Mouse (Mus musculus) lung, embryonic 14.5 days (tissue): Measurements from ENCODE around the gene Bscl2. TPM values are rescaled to one million over a fixed set of nuclear protein-coding genes. Genes with fewer than 3 reads are reported as not detected.

ENCODE experiments used
- ATAC-seq: fragments of 200-750 bp; cut with Nextera tagmentation; 2 replicates; pipeline ENCODE4 v1.8.0; 2017; ENCODE audit warnings: mild to moderate bottlenecking, moderate TSS enrichment, moderate library complexity; ENCODE audit not compliant: insufficient read depth
- DNase-seq: peaks from one replicate; pipeline ENCODE4 v3.0.0-alpha.2; 2015
- H3K27ac ChIP-seq: fragments of 300-500 bp; sonication (generic); 2 replicates; pipeline ENCODE4 v1.5.1; 2014; ENCODE audit warnings: low read depth, mild to moderate bottlenecking, moderate library complexity
- H3K27me3 ChIP-seq: fragments of 300-500 bp; sonication (generic); 2 replicates; pipeline ENCODE4 v1.6.1; 2014; ENCODE audit warnings: low read length, control low read depth; ENCODE audit not compliant: insufficient read depth
- H3K36me3 ChIP-seq: fragments of 300-500 bp; sonication (generic); 2 replicates; pipeline ENCODE4 v1.6.1; 2014; ENCODE audit warnings: control low read depth; ENCODE audit not compliant: insufficient read depth
- H3K4me1 ChIP-seq: fragments of 300-500 bp; sonication (generic); 2 replicates; pipeline ENCODE4 v1.6.1; 2014; ENCODE audit warnings: antibody characterized with exemption, control low read depth; ENCODE audit not compliant: insufficient read depth
- H3K4me2 ChIP-seq: fragments of 300-500 bp; sonication (generic); 2 replicates; pipeline ENCODE4 v1.6.1; 2014; ENCODE audit warnings: mild to moderate bottlenecking
- H3K4me3 ChIP-seq: fragments of 300-500 bp; sonication (generic); 2 replicates; pipeline ENCODE4 v1.5.1; 2014; ENCODE audit warnings: low read depth, low read length
- H3K9ac ChIP-seq: fragments of 300-500 bp; sonication (generic); 2 replicates; pipeline ENCODE4 v1.6.1; 2014
- H3K9me3 ChIP-seq: fragments of 300-500 bp; sonication (generic); 2 replicates; pipeline ENCODE4 v1.6.1; 2016; ENCODE audit warnings: low read depth, low read length, control low read depth
- CTCF ChIP-seq: IDR thresholded peaks from 2 replicates; pipeline ENCODE4 v1.5.1; 2016; ENCODE audit warnings: antibody characterized with exemption, low read depth
- WGBS: fragments of 180-500 bp; shearing (Covaris S2); extraction: QIAGEN DNeasy Blood & Tissue Kit; methylation state at CpG from one replicate; pipeline ENCODE4 v1.1.7; 2014; 5-methylcytosine and 5-hydroxymethylcytosine counted together
- polyA plus RNA-seq: library from polyadenylated mRNA; unstranded; fragments of >200 nt; fragmentation: Nextera tagmentation; extraction: Ambion mirVana; gene quantifications from 2 replicates; pipeline ENCODE4 v1.2.1, GENCODE M21; 2014

Bscl2 gene
- polyA plus RNA-seq: 38.4 and 42.5 TPM in 2 replicates

DNA sequence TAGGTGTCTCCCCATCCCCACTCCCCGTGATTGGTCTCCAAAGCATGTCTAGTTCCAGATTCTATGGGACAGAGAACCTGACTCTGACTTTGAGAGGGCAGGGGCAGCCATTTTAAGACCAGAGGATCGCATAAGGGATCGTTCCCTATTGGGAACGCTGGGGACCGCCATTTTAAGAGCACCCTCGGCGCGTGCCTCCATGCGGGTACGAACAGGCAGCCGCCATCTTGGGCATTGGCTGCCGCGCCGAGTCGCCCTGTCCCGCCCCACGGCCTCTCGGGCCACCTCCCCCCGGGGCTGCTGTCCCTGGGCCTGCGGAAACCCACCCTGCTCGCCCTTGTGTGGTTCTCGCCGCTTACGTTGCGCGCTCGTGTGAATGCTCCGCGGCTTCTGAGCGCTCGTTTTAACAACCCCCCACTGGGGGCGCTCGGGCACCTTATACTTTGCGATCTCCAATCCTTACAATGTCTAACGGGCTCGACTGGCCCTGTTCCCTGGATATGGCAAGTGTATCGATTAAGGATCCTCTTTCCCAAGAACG, at the start of gene Bscl2:
Gene Bscl2 (plus strand): TSS at position 217 of the 541 bp plus-strand sequence.
- H3K4me1 ChIP-seq: peaks cover 13% of the 10 kb centered on the region
- no peaks in the 10 kb centered on the region for H3K27me3 ChIP-seq
- H3K9ac ChIP-seq: peak within 1 kb of the TSS; percentile 59
- DNase-seq: peak; percentile 92
- under 1% methylated on average over 38 of the region's 38 CpGs for WGBS
- peak within 1 kb of the TSS; percentile 54 for H3K4me3 ChIP-seq
- peaks cover 37% of the 10 kb centered on the region for H3K36me3 ChIP-seq
- H3K27ac ChIP-seq: peak within 1 kb of the TSS; percentile 98
- ATAC-seq: peak; percentile 84
- H3K4me2 ChIP-seq: peak within 1 kb of the TSS; percentile 76
- no peaks in the 10 kb centered on the region for H3K9me3 ChIP-seq
- peak; percentile 63 for TF ChIP-seq CTCF

DNA sequence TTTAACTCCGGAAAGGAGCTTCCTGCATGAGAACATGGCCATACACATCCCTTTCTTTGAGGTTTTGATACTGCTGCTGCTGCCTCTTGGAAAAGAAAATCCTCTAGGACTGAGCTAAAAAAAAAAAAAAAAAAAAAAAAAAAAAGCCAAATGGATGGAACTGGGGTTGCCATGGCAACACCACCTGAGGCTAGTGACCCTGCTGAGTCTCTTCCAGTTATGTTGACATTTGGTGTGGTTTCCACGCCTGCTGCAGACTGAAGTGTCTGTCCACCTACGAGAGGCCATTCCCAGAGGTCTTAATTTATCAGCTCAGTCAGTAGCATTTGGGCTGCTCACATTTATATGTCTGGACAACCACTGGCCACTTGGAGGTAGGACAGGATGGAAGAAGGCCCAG, 48.7 kb upstream of the Bscl2 start:
- Histone ChIP-seq H3K4me2 (no peak overlapping the region), H3K27ac (no peak overlapping the region), H3K4me3 (no peak overlapping the region), H3K9ac (no peak overlapping the region), H3K36me3 (peaks cover 18% of the 10 kb centered on the region), H3K4me1 (peaks cover 3% of the 10 kb centered on the region; the same call in 1 of the 2 replicates), H3K27me3 (no peaks in the 10 kb centered on the region), H3K9me3 (no peaks in the 10 kb centered on the region)
- peak; percentile 21 for DNase-seq
- TF ChIP-seq CTCF: no peak
- 22% methylated on average over 3 of the region's 3 CpGs for WGBS
- no peak for ATAC-seq

DNA sequence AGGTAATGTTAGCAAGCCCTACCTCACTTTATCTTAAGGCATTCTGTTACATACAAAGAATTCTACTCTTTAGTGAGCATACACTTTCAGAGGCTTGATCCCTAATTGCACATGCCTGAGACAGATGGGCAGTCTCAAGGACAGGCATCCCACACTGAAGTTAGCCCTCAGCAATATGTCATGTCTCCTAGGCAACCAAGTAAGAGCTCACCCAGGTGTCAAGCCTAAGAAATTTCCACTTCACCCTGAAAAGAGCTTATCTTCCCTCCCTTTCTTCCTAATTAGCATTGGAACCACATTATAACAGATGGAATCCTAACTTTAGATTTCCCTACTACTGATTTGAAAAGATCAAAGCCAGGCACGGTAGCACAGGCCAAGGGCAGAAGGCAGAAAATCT, 48.1 kb upstream of the Bscl2 start:
- Histone ChIP-seq H3K4me3 (no peak overlapping the region), H3K4me1 (peaks cover 3% of the 10 kb centered on the region; the same call in 1 of the 2 replicates), H3K36me3 (peaks cover 21% of the 10 kb centered on the region), H3K9ac (no peak overlapping the region), H3K27me3 (no peaks in the 10 kb centered on the region), H3K4me2 (no peak overlapping the region), H3K9me3 (no peaks in the 10 kb centered on the region), H3K27ac (no peak overlapping the region)
- DNase-seq (no peak), ATAC-seq (no peak)
- TF ChIP-seq CTCF: no peak
- 51% methylated on average over 1 of the region's 1 CpGs for WGBS

DNA sequence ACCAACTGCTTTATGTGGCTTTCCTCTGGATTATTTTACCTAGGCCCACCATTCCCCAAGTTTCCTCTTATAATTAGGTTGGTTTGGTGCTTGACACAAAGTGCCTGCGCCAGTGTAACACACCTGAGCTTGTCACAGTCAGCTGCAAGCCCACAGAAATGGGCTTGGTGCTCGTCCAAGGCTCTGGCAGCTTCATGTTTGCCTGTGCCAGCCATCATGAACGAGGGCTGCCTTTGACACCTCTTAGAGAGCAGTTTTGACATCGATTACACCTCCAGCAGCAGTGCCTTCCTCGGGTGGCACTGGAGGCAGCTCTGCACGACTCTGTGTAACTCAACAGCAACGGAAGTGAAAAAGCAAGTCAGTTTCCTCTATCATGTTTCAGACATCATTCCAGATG, 47.1 kb upstream of the Bscl2 start:
- 71% methylated on average over 7 of the region's 7 CpGs for WGBS
- Histone ChIP-seq H3K36me3 (peaks cover 31% of the 10 kb centered on the region), H3K4me1 (peaks cover 3% of the 10 kb centered on the region; the same call in 1 of the 2 replicates), H3K9me3 (no peaks in the 10 kb centered on the region), H3K4me2 (no peak overlapping the region), H3K27me3 (no peaks in the 10 kb centered on the region), H3K4me3 (no peak overlapping the region), H3K27ac (no peak overlapping the region), H3K9ac (no peak overlapping the region)
- no peak for DNase-seq
- no peak for TF ChIP-seq CTCF
- ATAC-seq: no peak

DNA sequence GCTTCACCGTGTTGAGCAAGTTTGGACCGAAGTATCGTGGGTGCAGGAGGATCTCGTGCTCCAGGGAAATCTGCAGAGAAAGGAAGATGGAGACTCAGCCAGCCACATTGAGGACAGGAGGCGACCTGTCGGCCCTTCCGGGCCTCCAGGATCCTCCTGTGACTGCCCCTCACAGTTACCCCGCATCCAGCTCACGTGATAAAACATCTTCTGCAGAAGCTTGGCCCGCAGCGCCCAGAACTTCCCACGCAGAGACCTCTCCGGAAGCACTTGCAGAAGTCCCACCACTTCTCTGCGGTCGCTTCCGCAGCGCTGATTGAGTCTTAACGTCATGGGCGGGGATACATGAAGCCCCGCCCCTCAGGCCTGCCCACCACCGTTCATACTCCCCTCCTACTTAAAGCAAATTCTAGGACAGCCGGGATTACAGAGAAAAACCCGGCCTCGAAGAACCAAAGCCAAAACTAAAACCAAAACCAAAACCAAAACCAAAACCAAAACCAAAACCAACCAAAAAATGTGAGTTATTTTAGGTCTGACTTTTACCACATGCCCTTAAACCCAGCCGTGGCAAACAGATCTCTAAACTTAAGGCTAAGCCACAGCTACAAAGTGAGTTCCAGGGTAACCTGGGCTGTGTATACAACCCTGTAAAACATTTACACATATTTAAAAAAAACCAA, 38.9 kb upstream of the Bscl2 start, which contains the start of gene Polr2g:
Gene Polr2g (minus strand): TSS at position 314 of the 683 bp plus-strand sequence.
- Histone ChIP-seq H3K9me3 (no peaks in the 10 kb centered on the region), H3K27me3 (no peaks in the 10 kb centered on the region), H3K27ac (peak within 1 kb of the TSS; percentile 51), H3K36me3 (peaks cover 27% of the 10 kb centered on the region), H3K4me1 (0 out of 2 replicates have a peak, but pooled peaks cover 3% of the 10 kb centered on the region), H3K9ac (peak within 1 kb of the TSS; percentile 81), H3K4me2 (peak within 1 kb of the TSS; percentile 78), H3K4me3 (peak within 1 kb of the TSS; percentile 77)
- no peak for TF ChIP-seq CTCF
- 2% methylated on average over 25 of the region's 25 CpGs for WGBS
- peak; percentile 79 for ATAC-seq
- DNase-seq: peak; percentile 98

DNA sequence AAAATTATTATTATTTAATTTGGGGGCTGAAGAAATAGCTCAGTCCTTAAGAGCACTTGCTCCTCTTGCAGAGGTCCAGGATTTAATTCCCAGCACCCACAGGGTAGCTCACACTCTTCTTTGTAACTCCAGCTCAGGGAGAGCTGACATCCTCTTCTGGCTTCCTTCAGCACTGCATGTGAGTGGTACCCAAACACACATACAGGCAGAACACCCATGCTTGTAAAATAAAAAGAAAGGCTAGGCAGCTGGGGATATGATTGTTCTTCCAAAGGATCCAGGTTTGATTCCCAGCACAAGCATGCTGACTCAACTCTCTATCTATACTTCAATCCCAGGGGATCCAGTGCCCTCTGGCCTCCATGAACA, 38.3 kb upstream of the Bscl2 start:
- Histone ChIP-seq H3K36me3 (peaks cover 21% of the 10 kb centered on the region), H3K27me3 (no peaks in the 10 kb centered on the region), H3K27ac (peak overlapping the region; percentile 15; the same call in 1 of the 2 replicates), H3K4me3 (peak overlapping the region; percentile 77), H3K4me2 (peak overlapping the region; percentile 78), H3K9ac (peak overlapping the region; percentile 14; the same call in 1 of the 2 replicates), H3K9me3 (no peaks in the 10 kb centered on the region), H3K4me1 (0 out of 2 replicates have a peak, but pooled peaks cover 3% of the 10 kb centered on the region)
- DNase-seq (no peak), ATAC-seq (no peak)
- no peak for TF ChIP-seq CTCF

DNA sequence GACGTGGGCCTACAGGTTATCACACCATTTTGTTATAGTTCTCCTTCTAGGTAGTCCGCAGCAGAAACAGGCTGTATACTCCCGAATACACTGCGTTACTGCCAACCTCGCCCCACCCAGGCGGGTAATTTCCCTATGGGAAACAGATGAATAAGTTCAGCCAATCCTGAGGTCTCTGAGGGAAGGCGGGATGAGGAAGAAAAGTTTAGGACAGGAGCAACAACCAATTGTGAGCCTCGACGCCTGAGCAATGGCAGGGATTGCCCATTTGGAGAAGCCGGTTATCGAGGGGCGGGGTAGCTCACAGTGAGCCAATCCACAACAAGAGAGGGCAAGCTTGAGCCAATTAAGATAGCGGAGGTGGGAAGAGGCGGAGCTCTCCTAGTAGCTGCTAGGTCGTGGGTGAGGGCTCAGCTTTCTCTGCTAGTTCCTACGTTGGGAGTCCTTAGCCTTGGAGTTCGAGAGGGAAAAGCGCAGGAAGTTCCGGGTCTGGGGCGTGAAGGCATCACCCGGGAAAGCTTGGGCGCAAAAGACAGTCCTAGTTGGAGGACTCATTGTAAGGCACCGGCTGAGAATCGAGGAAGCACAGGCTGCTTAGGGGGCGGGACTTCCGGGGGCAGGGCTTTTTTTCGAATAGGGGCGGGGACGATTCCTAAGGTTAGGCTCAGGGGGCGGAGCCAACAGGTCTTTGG, 35.0 kb upstream of the Bscl2 start, which contains the start of gene Zbtb3:
Gene Zbtb3 (plus strand): TSS at position 426 of the 692 bp plus-strand sequence.
- Histone ChIP-seq H3K9me3 (no peaks in the 10 kb centered on the region), H3K4me3 (peak within 1 kb of the TSS; percentile 60), H3K27me3 (no peaks in the 10 kb centered on the region), H3K9ac (peak within 1 kb of the TSS; percentile 55), H3K4me2 (peak within 1 kb of the TSS; percentile 85), H3K27ac (peak within 1 kb of the TSS; percentile 88), H3K36me3 (peaks cover 29% of the 10 kb centered on the region), H3K4me1 (0 out of 2 replicates have a peak, but pooled peaks cover 3% of the 10 kb centered on the region)
- ATAC-seq (peak; percentile 97), DNase-seq (peak; percentile 97)
- WGBS: under 1% methylated on average over 30 of the region's 30 CpGs
- TF ChIP-seq CTCF: no peak
